Mouse (Mus musculus): Measurements from ENCODE around the gene Klf9. TPM values are rescaled to one million over a fixed set of nuclear protein-coding genes. Genes with fewer than 3 reads are reported as not detected.

Klf9 gene
- polyA plus RNA-seq, 1 experiment from 2014 or later: 2.2 TPM

- Histone ChIP-seq H3K27ac (ENCODE audit: low read length) (no peak overlapping the region), H3K4me3 (replicated peaks; ENCODE audit: low read length) (no peak overlapping the region), H3K36me3 (ENCODE audit: control insufficient read depth, insufficient read depth) (no peaks in the 10 kb centered on the region), H3K4me2 (ENCODE audit: low read length) (no peak overlapping the region), H3K9ac (replicated peaks; ENCODE audit: low read depth, low read length) (no peak overlapping the region), H3K27me3 (replicated peaks; ENCODE audit: control insufficient read depth, insufficient read depth, low read length) (no peaks in the 10 kb centered on the region), H3K4me1 (replicated peaks; ENCODE audit: control insufficient read depth, insufficient read depth, low read length) (no peaks in the 10 kb centered on the region), H3K9me3 (ENCODE audit: control insufficient read depth, low read length) (no peaks in the 10 kb centered on the region)
- ATAC-seq: no peak
- 82% methylated on average over 3 of the region's 3 CpGs for WGBS
Observed at GRCm38 (mm10) chr19:23193076-23193475, 52.0 kb downstream of the Klf9 start.

GRCm38 (mm10) chr19:23202106-23202505, 61.1 kb downstream of the Klf9 start:
- H3K4me1 ChIP-seq (replicated peaks; ENCODE audit: control insufficient read depth, insufficient read depth, low read length): no peaks in the 10 kb centered on the region
- H3K36me3 ChIP-seq (ENCODE audit: control insufficient read depth, insufficient read depth): peaks cover 17% of the 10 kb centered on the region
- ATAC-seq: no peak
- no peaks in the 10 kb centered on the region for H3K27me3 ChIP-seq (replicated peaks; ENCODE audit: control insufficient read depth, insufficient read depth, low read length)
- no peak overlapping the region for H3K4me3 ChIP-seq (replicated peaks; ENCODE audit: low read length)
- no peak overlapping the region for H3K9ac ChIP-seq (replicated peaks; ENCODE audit: low read depth, low read length)
- H3K9me3 ChIP-seq (ENCODE audit: control insufficient read depth, low read length): peaks cover 6% of the 10 kb centered on the region; the same call in 1 of the 2 replicates
- WGBS: 95% methylated on average over 5 of the region's 5 CpGs
- no peak overlapping the region for H3K27ac ChIP-seq (ENCODE audit: low read length)
- H3K4me2 ChIP-seq (ENCODE audit: low read length): no peak overlapping the region

- Histone ChIP-seq H3K9me3 (ENCODE audit: control insufficient read depth, low read length) (peaks cover 6% of the 10 kb centered on the region; the same call in 1 of the 2 replicates), H3K9ac (replicated peaks; ENCODE audit: low read depth, low read length) (no peak overlapping the region), H3K4me1 (replicated peaks; ENCODE audit: control insufficient read depth, insufficient read depth, low read length) (no peaks in the 10 kb centered on the region), H3K4me2 (ENCODE audit: low read length) (no peak overlapping the region), H3K4me3 (replicated peaks; ENCODE audit: low read length) (no peak overlapping the region), H3K27me3 (replicated peaks; ENCODE audit: control insufficient read depth, insufficient read depth, low read length) (no peaks in the 10 kb centered on the region), H3K27ac (ENCODE audit: low read length) (no peak overlapping the region), H3K36me3 (ENCODE audit: control insufficient read depth, insufficient read depth) (peaks cover 17% of the 10 kb centered on the region)
- no peak for ATAC-seq
- 93% methylated on average over 3 of the region's 3 CpGs for WGBS
Observed at GRCm38 (mm10) chr19:23203505-23204053, 62.6 kb downstream of the Klf9 start.

- H3K27me3 ChIP-seq (replicated peaks; ENCODE audit: control insufficient read depth, insufficient read depth, low read length): no peaks in the 10 kb centered on the region
- 83% methylated on average over 6 of the region's 6 CpGs for WGBS
- no peaks in the 10 kb centered on the region for H3K4me1 ChIP-seq (replicated peaks; ENCODE audit: control insufficient read depth, insufficient read depth, low read length)
- no peak overlapping the region for H3K27ac ChIP-seq (ENCODE audit: low read length)
- ATAC-seq: no peak
- no peak overlapping the region for H3K4me3 ChIP-seq (replicated peaks; ENCODE audit: low read length)
- H3K4me2 ChIP-seq (ENCODE audit: low read length): no peak overlapping the region
- H3K9ac ChIP-seq (replicated peaks; ENCODE audit: low read depth, low read length): no peak overlapping the region
- H3K9me3 ChIP-seq (ENCODE audit: control insufficient read depth, low read length): no peaks in the 10 kb centered on the region
- H3K36me3 ChIP-seq (ENCODE audit: control insufficient read depth, insufficient read depth): peaks cover 5% of the 10 kb centered on the region
Observed at GRCm38 (mm10) chr19:23211325-23211724, 70.3 kb downstream of the Klf9 start.

GRCm38 (mm10) chr19:23214326-23214725, 73.3 kb downstream of the Klf9 start:
- H3K4me3 ChIP-seq (replicated peaks; ENCODE audit: low read length): no peak overlapping the region
- 54% methylated on average over 8 of the region's 8 CpGs for WGBS
- no peaks in the 10 kb centered on the region for H3K4me1 ChIP-seq (replicated peaks; ENCODE audit: control insufficient read depth, insufficient read depth, low read length)
- ATAC-seq: peak; percentile 75
- H3K4me2 ChIP-seq (ENCODE audit: low read length): no peak overlapping the region
- no peak overlapping the region for H3K27ac ChIP-seq (ENCODE audit: low read length)
- H3K36me3 ChIP-seq (ENCODE audit: control insufficient read depth, insufficient read depth): peaks cover 7% of the 10 kb centered on the region
- no peaks in the 10 kb centered on the region for H3K9me3 ChIP-seq (ENCODE audit: control insufficient read depth, low read length)
- no peak overlapping the region for H3K9ac ChIP-seq (replicated peaks; ENCODE audit: low read depth, low read length)
- H3K27me3 ChIP-seq (replicated peaks; ENCODE audit: control insufficient read depth, insufficient read depth, low read length): no peaks in the 10 kb centered on the region

MicroRNAs within 50 kb of the gene (microRNA counts, 519-probe panel; counts per million panel counts)
- microRNA mmu-miR-1192: not detected

Small RNA genes lying within 50 kb of the gene (microRNA-seq; reads per million reads assigned to microRNA genes)
- not detected for gene Mir1192

Other genes with a start within 250 kb of the Klf9 start
- gene Smc5, start 132.7 kb downstream of the Klf9 start, polyA plus RNA-seq (2015; fragmentation: Nextera tagmentation; extraction: Ambion mirVana): 30.7 and 30.8 TPM in 2 replicates

Measured in forebrain, embryonic 16.5 days (tissue).